Mouse (Mus musculus): Measurements from ENCODE around the gene Prr3. TPM values are rescaled to one million over a fixed set of nuclear protein-coding genes. Genes with fewer than 3 reads are reported as not detected.

Prr3 gene
- polyA plus RNA-seq (2014; fragmentation: Nextera tagmentation; extraction: Ambion mirVana): 10.9 and 11.2 TPM in 2 replicates

- peaks cover 11 to 13% of the 10 kb centered on the region in 2 experiments for H3K4me1 ChIP-seq (ENCODE audit: control insufficient read depth in 2 of 2, insufficient read depth in 2 of 2, low read length in 2 of 2)
- H3K27ac ChIP-seq (replicated peaks in 1 of 2; ENCODE audit: control insufficient read depth in 1 of 2, insufficient read depth in 1 of 2, low read depth in 2 of 2, low read length in 2 of 2): peak within 1 kb of the TSS; percentile 90 to 92
- peak within 1 kb of the TSS; percentile 82 to 84 for H3K4me3 ChIP-seq (ENCODE audit: control insufficient read depth in 1 of 2, insufficient read depth in 1 of 2, low read depth in 1 of 2, low read length in 2 of 2)
- H3K9me3 ChIP-seq (ENCODE audit: control insufficient read depth, low read length): no peaks in the 10 kb centered on the region
- under 1% methylated on average over 88 of the region's 109 CpGs for WGBS
- peak within 1 kb of the TSS; percentile 80 for H3K9ac ChIP-seq (ENCODE audit: low read length)
- peak; percentile 89 for ATAC-seq (ENCODE audit: insufficient number of reproducible peaks, insufficient read depth, low FRiP score, low read depth)
- H3K27me3 ChIP-seq (ENCODE audit: control insufficient read depth, insufficient read depth, low read length): no peaks in the 10 kb centered on the region
- peaks cover 55% of the 10 kb centered on the region for H3K36me3 ChIP-seq (ENCODE audit: control insufficient read depth, insufficient read depth, low read length)
- peak within 1 kb of the TSS; percentile 92 for H3K4me2 ChIP-seq (ENCODE audit: low read length)
Observed at GRCm38 (mm10) chr17:35979401-35980362, at the start of gene Prr3, which contains the start of gene Gnl1. Gene Prr3, minus strand, starts transcription at chr17:35980236. Gene Gnl1, plus strand, starts transcription at chr17:35979851.

GRCm38 (mm10) chr17:36028879-36029619 is 49.0 kb upstream of the Prr3 start:
- H3K9me3 ChIP-seq (ENCODE audit: control insufficient read depth, low read length): no peaks in the 10 kb centered on the region
- H3K27ac ChIP-seq (replicated peaks in 1 of 2; ENCODE audit: control insufficient read depth in 1 of 2, insufficient read depth in 1 of 2, low read depth in 2 of 2, low read length in 2 of 2): no peak overlapping the region
- WGBS: 88% methylated on average over 7 of the region's 7 CpGs
- peaks cover 0 to 1% of the 10 kb centered on the region in 2 experiments; a peak in 2 of 4 replicates for H3K4me1 ChIP-seq (ENCODE audit: control insufficient read depth in 2 of 2, insufficient read depth in 2 of 2, low read length in 2 of 2)
- ATAC-seq (ENCODE audit: insufficient number of reproducible peaks, insufficient read depth, low FRiP score, low read depth): no peak
- H3K9ac ChIP-seq (ENCODE audit: low read length): no peak overlapping the region
- H3K36me3 ChIP-seq (ENCODE audit: control insufficient read depth, insufficient read depth, low read length): no peaks in the 10 kb centered on the region
- no peak overlapping the region for H3K4me2 ChIP-seq (ENCODE audit: low read length)
- H3K4me3 ChIP-seq (ENCODE audit: control insufficient read depth in 1 of 2, insufficient read depth in 1 of 2, low read depth in 1 of 2, low read length in 2 of 2): no peak overlapping the region
- no peaks in the 10 kb centered on the region; the same call in 1 of the 2 replicates for H3K27me3 ChIP-seq (ENCODE audit: control insufficient read depth, insufficient read depth, low read length)

- Histone ChIP-seq H3K27me3 (ENCODE audit: control insufficient read depth, insufficient read depth, low read length) (no peaks in the 10 kb centered on the region; the same call in 1 of the 2 replicates), H3K27ac (replicated peaks in 1 of 2; ENCODE audit: control insufficient read depth in 1 of 2, insufficient read depth in 1 of 2, low read depth in 2 of 2, low read length in 2 of 2) (no peak overlapping the region), H3K4me3 (ENCODE audit: control insufficient read depth in 1 of 2, insufficient read depth in 1 of 2, low read depth in 1 of 2, low read length in 2 of 2) (no peak overlapping the region), H3K36me3 (ENCODE audit: control insufficient read depth, insufficient read depth, low read length) (no peaks in the 10 kb centered on the region), H3K9me3 (ENCODE audit: control insufficient read depth, low read length) (no peaks in the 10 kb centered on the region), H3K4me2 (ENCODE audit: low read length) (no peak overlapping the region), H3K9ac (ENCODE audit: low read length) (no peak overlapping the region), H3K4me1 (ENCODE audit: control insufficient read depth in 2 of 2, insufficient read depth in 2 of 2, low read length in 2 of 2) (peaks cover 0 to 6% of the 10 kb centered on the region in 2 experiments; a peak in 2 of 4 replicates)
- 91% methylated on average over 4 of the region's 4 CpGs for WGBS
- ATAC-seq (ENCODE audit: insufficient number of reproducible peaks, insufficient read depth, low FRiP score, low read depth): no peak
Observed at GRCm38 (mm10) chr17:36027663-36028062, 47.6 kb upstream of the Prr3 start.

GRCm38 (mm10) chr17:36025901-36026300 is 45.9 kb upstream of the Prr3 start:
- Histone ChIP-seq H3K4me3 (ENCODE audit: control insufficient read depth in 1 of 2, insufficient read depth in 1 of 2, low read depth in 1 of 2, low read length in 2 of 2) (no peak overlapping the region), H3K9me3 (ENCODE audit: control insufficient read depth, low read length) (no peaks in the 10 kb centered on the region), H3K4me2 (ENCODE audit: low read length) (no peak overlapping the region), H3K36me3 (ENCODE audit: control insufficient read depth, insufficient read depth, low read length) (no peaks in the 10 kb centered on the region), H3K27me3 (ENCODE audit: control insufficient read depth, insufficient read depth, low read length) (no peaks in the 10 kb centered on the region), H3K4me1 (ENCODE audit: control insufficient read depth in 2 of 2, insufficient read depth in 2 of 2, low read length in 2 of 2) (peaks cover 0 to 6% of the 10 kb centered on the region in 2 experiments; a peak in 2 of 4 replicates), H3K9ac (ENCODE audit: low read length) (no peak overlapping the region), H3K27ac (replicated peaks in 1 of 2; ENCODE audit: control insufficient read depth in 1 of 2, insufficient read depth in 1 of 2, low read depth in 2 of 2, low read length in 2 of 2) (no peak overlapping the region)
- WGBS: 53% methylated on average over 4 of the region's 4 CpGs
- no peak for ATAC-seq (ENCODE audit: insufficient number of reproducible peaks, insufficient read depth, low FRiP score, low read depth)

- Histone ChIP-seq H3K4me3 (ENCODE audit: control insufficient read depth in 1 of 2, insufficient read depth in 1 of 2, low read depth in 1 of 2, low read length in 2 of 2) (no peak overlapping the region), H3K36me3 (ENCODE audit: control insufficient read depth, insufficient read depth, low read length) (no peaks in the 10 kb centered on the region), H3K4me1 (ENCODE audit: control insufficient read depth in 2 of 2, insufficient read depth in 2 of 2, low read length in 2 of 2) (peaks cover 0 to 6% of the 10 kb centered on the region in 2 experiments; a peak in 2 of 4 replicates), H3K9me3 (ENCODE audit: control insufficient read depth, low read length) (no peaks in the 10 kb centered on the region; the same call in 1 of the 2 replicates), H3K9ac (ENCODE audit: low read length) (no peak overlapping the region), H3K27ac (replicated peaks in 1 of 2; ENCODE audit: control insufficient read depth in 1 of 2, insufficient read depth in 1 of 2, low read depth in 2 of 2, low read length in 2 of 2) (no peak overlapping the region), H3K27me3 (ENCODE audit: control insufficient read depth, insufficient read depth, low read length) (no peaks in the 10 kb centered on the region), H3K4me2 (ENCODE audit: low read length) (no peak overlapping the region)
- ATAC-seq (ENCODE audit: insufficient number of reproducible peaks, insufficient read depth, low FRiP score, low read depth): no peak
- 41% methylated on average over 5 of the region's 5 CpGs for WGBS
Observed at GRCm38 (mm10) chr17:36025197-36025596, 45.2 kb upstream of the Prr3 start.

GRCm38 (mm10) chr17:36023710-36024654 is 43.9 kb upstream of the Prr3 start:
- no peaks in the 10 kb centered on the region; the same call in 1 of the 2 replicates for H3K9me3 ChIP-seq (ENCODE audit: control insufficient read depth, low read length)
- H3K27ac ChIP-seq (replicated peaks in 1 of 2; ENCODE audit: control insufficient read depth in 1 of 2, insufficient read depth in 1 of 2, low read depth in 2 of 2, low read length in 2 of 2): no peak overlapping the region
- H3K27me3 ChIP-seq (ENCODE audit: control insufficient read depth, insufficient read depth, low read length): no peaks in the 10 kb centered on the region
- no peaks in the 10 kb centered on the region for H3K36me3 ChIP-seq (ENCODE audit: control insufficient read depth, insufficient read depth, low read length)
- WGBS: 59% methylated on average over 9 of the region's 9 CpGs
- H3K9ac ChIP-seq (ENCODE audit: low read length): no peak overlapping the region
- no peak overlapping the region for H3K4me3 ChIP-seq (ENCODE audit: control insufficient read depth in 1 of 2, insufficient read depth in 1 of 2, low read depth in 1 of 2, low read length in 2 of 2)
- H3K4me1 ChIP-seq (ENCODE audit: control insufficient read depth in 2 of 2, insufficient read depth in 2 of 2, low read length in 2 of 2): peaks cover 0 to 6% of the 10 kb centered on the region in 2 experiments; a peak in 2 of 4 replicates
- H3K4me2 ChIP-seq (ENCODE audit: low read length): no peak overlapping the region
- ATAC-seq (ENCODE audit: insufficient number of reproducible peaks, insufficient read depth, low FRiP score, low read depth): no peak

Measured in heart, embryonic 14.5 days (tissue).